Mouse (Mus musculus): ENCODE measurements at regions not wholly inside any gene's neighbourhood (a gene's known extent, or its start where the extent isn't known, plus 50 kb on each side); places are given as distances from the start of the nearest gene placed in this dataset.
A peak's percentile ranks its signal among the peaks of the same experiment; 100 is the strongest.

DNA sequence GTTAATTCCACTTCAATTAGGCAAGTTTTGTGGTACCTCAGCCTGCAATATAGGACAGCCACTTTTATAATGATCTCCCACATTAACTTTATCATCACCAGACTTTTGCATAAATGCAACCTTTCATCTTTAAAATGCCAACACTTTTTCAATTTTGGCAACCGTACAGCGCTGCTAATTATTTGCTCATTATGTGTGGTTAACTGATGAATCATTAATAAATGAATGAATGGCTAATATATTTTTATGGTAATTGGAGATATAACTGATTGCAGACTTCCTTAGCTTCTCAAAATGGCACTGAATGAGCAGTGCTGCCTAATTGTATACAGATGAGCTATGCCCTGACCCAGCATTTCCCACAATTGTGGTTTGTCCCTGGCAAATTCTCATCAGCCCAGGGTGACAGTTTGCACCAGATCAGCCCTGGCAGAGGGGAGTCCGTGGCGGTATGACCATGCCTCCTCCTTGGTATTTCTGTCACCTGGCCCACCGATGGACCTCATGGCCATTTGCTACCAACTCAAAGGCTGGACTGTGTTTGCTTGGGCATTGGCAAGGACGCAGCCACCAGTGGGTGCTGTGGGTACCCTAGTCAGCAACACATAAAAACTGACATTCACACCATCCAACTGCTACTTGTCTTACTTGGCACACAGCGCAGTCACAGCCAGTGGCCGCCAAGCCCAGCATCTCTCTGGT, 173.7 kb upstream of the Lmo4 start:
- no peaks in the 10 kb centered on the region for H3K4me1 ChIP-seq (ENCODE audit: control insufficient read depth, insufficient read depth, low read length)
- DNase-seq, result no peak
- no peak for TF ChIP-seq POLR2A (IDR thresholded peaks at IDR 0.05; ENCODE audit: borderline replicate concordance, extremely low read depth, low read depth, low read length)
- no peak for TF ChIP-seq CTCF (IDR thresholded peaks at IDR 0.05; ENCODE audit: insufficient read depth, low read length)
- 93% methylated on average over 8 of the region's 8 CpGs for WGBS
- H3K4me3 ChIP-seq (replicated peaks; ENCODE audit: extremely low read depth, low read depth, low read length), result no peak overlapping the region

DNA sequence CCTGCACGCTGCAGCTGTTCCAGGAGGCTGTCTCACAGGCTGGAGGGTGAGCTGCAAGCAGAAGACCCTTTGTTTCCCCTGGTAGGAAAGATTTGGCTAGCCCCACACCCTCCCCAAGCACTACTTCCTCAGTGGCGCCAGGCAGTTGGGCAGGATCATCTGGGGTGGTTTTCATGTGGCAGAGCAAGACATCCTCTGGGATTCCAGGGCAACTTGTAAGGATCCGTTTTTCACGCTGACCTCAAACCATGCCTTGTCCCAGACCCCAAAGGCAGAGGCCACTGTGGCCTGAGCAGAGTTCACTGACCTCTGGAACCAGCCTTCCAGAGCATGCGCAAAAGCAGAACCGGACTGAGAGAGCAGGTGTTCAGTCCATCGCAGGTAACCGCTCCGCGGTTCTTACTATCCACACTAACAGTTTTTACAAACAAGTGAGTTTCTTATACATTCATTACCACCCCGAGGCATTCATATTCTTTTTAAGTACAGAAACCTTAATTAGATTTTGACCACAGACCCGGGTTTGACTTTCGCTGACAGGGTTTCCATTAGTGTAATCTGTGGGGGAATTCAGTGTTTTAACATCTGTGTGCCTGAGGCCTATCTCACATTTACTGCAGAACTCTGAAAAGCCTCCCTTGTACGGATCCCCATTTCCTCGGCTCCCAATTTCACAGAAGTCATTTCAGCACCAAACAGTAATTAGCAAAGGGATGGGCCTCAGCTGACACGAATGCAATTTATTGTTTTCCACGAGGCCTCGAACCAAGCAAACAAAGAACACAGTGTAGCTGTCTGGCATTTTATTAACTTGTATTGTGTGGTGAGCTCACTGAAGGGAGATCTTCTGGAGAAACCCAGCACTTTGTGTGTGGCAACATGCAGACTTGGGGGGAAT, 172.9 kb upstream of the Lmo4 start:
- Histone ChIP-seq H3K4me3 (replicated peaks; ENCODE audit: extremely low read depth, low read depth, low read length) (no peak overlapping the region), H3K4me1 (ENCODE audit: control insufficient read depth, insufficient read depth, low read length) (no peaks in the 10 kb centered on the region)
- WGBS, result 77% methylated on average over 18 of the region's 18 CpGs
- DNase-seq, result no peak
- no peak for TF ChIP-seq CTCF (IDR thresholded peaks at IDR 0.05; ENCODE audit: insufficient read depth, low read length)
- no peak for TF ChIP-seq POLR2A (IDR thresholded peaks at IDR 0.05; ENCODE audit: borderline replicate concordance, extremely low read depth, low read depth, low read length)

DNA sequence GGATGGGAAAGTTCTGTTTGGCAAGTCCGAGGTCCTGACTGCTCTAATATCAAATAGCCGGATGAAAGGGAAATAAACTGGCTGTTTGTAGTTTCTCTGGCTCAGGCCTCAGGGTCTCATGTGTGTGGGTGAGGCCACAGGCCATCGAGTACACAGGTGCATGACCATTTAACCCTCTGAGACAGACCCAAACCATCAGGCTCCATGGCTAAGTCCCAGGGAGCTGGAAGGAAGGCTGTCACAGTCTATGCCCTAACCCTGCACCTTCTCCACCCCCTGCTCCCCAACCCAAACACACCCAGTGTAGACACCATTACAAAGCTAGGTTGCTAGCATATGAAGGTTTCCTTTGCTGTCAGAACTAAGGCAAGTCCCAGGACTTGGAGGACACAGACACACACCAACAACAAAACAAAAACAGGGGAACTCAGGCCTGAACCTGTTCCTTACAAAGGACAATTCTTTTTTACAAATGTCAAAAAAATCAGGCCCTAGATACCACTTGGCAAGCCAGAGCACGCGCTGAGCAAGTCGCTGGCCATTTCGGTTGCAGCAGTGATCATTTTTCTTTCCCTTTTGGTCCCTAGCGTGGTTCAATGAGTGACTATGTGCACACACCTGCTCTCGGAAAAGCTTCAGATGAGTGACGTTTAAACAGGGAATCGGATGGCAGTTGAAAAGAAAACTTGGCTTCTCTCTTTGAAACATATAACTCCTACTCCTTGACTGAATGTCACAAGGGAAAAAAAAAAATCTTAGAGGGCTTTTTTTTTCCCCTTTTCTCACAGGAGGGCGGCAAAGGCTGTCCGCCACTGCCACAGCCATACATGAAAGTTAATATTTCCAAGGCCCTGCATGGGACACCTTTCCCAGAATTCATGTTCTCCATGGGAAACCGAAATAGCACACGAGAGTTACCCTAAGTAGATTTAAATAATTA, 171.7 kb upstream of the Lmo4 start:
- 83% methylated on average over 15 of the region's 15 CpGs for WGBS
- Histone ChIP-seq H3K4me3 (replicated peaks; ENCODE audit: extremely low read depth, low read depth, low read length) (no peak overlapping the region), H3K4me1 (ENCODE audit: control insufficient read depth, insufficient read depth, low read length) (no peaks in the 10 kb centered on the region)
- no peak for DNase-seq
- TF ChIP-seq CTCF (IDR thresholded peaks at IDR 0.05; ENCODE audit: insufficient read depth, low read length), result no peak
- no peak for TF ChIP-seq POLR2A (IDR thresholded peaks at IDR 0.05; ENCODE audit: borderline replicate concordance, extremely low read depth, low read depth, low read length)

DNA sequence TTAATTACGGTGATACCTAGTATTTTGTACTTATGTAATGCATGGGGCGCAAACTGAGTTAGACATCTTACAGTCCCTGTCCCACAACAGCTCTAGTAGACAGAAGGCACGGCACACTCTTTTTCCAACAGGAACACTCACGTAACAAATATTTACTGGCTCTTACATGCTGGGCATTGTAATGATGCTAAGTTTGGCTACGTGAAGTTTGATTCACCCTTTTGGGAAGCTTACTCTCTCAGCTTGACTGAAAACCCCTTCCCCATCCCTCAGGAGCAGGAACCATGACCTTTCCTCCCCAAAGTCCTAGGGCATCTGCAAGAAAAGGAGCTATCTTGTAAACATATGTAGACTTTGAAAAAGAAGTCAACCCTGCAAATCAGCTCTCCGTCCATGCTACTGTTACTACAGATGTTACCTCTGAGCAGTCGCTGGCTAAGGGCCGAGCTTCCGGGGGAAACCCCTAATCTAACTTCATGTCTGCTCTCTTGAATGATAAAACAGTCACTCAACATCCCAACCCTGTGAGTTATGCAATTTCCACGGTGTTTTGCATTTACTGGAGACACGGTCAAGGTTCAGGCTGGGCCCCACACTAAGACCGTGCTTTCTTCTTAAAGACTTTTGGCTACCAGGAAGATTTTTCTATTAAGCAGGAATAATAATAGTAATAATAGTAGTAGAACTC, 170.8 kb upstream of the Lmo4 start:
- no peaks in the 10 kb centered on the region for H3K4me1 ChIP-seq (ENCODE audit: control insufficient read depth, insufficient read depth, low read length)
- no peak for DNase-seq
- H3K4me3 ChIP-seq (replicated peaks; ENCODE audit: extremely low read depth, low read depth, low read length), result no peak overlapping the region
- TF ChIP-seq POLR2A (IDR thresholded peaks at IDR 0.05; ENCODE audit: borderline replicate concordance, extremely low read depth, low read depth, low read length) (no peak), CTCF (IDR thresholded peaks at IDR 0.05; ENCODE audit: insufficient read depth, low read length) (no peak)
- WGBS, result 66% methylated on average over 12 of the region's 12 CpGs

DNA sequence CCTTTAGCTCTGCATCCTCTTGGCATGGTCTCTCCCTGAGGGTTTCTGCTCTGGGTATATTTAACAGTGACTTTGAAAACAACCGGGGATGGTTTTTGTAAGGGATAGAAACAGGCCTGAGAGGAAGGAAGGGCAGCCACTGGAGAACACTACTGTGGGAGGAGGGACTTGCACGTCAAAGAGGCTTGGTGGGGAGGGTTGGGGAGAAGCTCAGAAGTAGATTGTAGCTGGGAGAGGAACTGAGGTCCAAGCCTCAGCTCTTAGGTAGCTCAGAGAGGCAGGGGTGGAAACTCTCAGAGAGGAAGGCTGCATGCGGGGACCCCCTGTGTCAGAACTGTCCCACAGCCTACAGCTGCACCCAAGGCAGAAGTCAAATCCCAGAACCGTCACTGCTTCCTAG, 163.3 kb upstream of the Lmo4 start:
- Histone ChIP-seq H3K4me1 (ENCODE audit: control insufficient read depth, insufficient read depth, low read length) (no peaks in the 10 kb centered on the region), H3K4me3 (replicated peaks; ENCODE audit: extremely low read depth, low read depth, low read length) (no peak overlapping the region)
- 58% methylated on average over 4 of the region's 4 CpGs for WGBS
- TF ChIP-seq CTCF (IDR thresholded peaks at IDR 0.05; ENCODE audit: insufficient read depth, low read length) (no peak), POLR2A (IDR thresholded peaks at IDR 0.05; ENCODE audit: borderline replicate concordance, extremely low read depth, low read depth, low read length) (no peak)
- no peak for DNase-seq

DNA sequence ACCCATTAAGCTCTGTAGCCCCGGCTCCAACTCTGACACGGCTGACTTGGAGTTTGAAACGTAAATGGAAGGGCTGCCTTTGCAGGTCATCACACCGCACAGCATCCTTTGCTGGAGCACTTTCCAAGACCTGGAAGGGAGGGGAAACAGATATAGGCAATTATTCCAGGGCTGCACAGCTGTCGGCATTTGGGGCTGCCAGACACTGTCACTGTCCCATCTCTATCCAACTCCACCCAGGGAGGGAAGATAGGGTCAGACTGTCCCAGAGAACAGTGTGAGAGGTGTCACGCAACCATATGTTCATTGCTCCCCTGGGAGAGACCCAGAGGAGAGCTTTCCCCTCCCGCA, 162.7 kb upstream of the Lmo4 start:
- Histone ChIP-seq H3K4me3 (replicated peaks; ENCODE audit: extremely low read depth, low read depth, low read length) (no peak overlapping the region), H3K4me1 (ENCODE audit: control insufficient read depth, insufficient read depth, low read length) (no peaks in the 10 kb centered on the region)
- DNase-seq, result no peak
- 33% methylated on average over 7 of the region's 7 CpGs for WGBS
- TF ChIP-seq CTCF (IDR thresholded peaks at IDR 0.05; ENCODE audit: insufficient read depth, low read length), result no peak
- no peak for TF ChIP-seq POLR2A (IDR thresholded peaks at IDR 0.05; ENCODE audit: borderline replicate concordance, extremely low read depth, low read depth, low read length)

DNA sequence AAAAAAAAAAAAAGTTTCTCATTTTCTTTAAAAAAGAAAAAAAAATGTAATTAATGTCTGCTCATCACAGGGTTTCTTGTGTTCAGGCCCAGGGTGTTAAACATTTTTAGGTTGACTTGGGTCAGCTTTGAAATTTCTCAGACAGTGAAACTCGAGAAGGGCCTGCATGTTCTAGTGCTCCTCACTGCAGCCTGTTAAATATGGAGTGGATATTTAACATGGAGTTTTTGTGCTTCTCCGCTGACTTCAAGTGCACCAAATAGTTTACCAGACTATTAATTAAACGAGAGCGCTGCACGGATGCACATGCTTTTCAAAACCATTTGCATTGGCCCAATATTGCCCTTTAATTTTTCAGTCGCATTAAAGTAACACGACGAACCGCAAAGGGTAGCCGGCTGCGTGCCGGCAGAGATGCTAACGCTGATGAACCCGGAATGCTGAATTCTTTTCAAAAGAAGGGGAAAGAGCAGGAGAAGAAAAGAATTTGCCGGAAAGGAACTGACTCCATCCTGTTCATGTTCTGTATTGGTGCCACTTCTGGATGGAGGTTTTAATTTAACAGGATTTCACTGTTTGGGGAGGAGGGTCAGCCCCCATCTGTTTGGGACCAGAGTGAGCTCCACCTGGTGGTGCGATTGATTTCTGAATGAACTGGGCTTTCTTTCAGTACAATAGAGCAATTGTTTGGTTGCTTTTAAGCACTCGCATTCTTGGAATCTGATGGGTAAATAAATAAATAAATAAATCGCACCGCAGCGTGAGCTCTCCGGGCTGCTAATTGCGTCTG, 162.2 kb upstream of the Lmo4 start:
- TF ChIP-seq CTCF (IDR thresholded peaks at IDR 0.05; ENCODE audit: insufficient read depth, low read length) (0 out of 2 replicates have a peak, but pooled peaks have one; percentile 20), POLR2A (IDR thresholded peaks at IDR 0.05; ENCODE audit: borderline replicate concordance, extremely low read depth, low read depth, low read length) (no peak)
- 33% methylated on average over 22 of the region's 22 CpGs for WGBS
- DNase-seq, result no peak
- Histone ChIP-seq H3K4me3 (replicated peaks; ENCODE audit: extremely low read depth, low read depth, low read length) (no peak overlapping the region), H3K4me1 (ENCODE audit: control insufficient read depth, insufficient read depth, low read length) (no peaks in the 10 kb centered on the region)

DNA sequence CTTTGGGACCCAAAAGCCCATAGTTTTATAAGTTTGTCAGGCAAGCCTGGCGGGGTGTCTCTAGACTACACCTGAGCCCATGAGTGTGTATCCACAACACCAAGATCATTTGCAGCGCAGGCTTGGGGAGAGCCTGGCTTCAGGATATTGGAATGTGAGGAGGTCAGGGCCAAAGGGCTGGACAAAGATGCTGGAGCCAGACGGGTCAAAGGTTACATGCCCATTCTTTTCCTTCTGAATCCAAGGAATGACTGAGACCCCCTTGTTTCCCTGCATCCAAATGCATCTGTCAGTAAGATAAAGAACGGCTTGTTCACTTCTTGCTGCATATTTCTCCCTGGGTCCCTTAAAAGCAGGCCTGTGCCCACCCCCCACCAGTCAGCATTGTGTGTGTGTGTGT, 160.9 kb upstream of the Lmo4 start:
- TF ChIP-seq POLR2A (IDR thresholded peaks at IDR 0.05; ENCODE audit: borderline replicate concordance, extremely low read depth, low read depth, low read length) (no peak), CTCF (IDR thresholded peaks at IDR 0.05; ENCODE audit: insufficient read depth, low read length) (no peak)
- Histone ChIP-seq H3K4me1 (ENCODE audit: control insufficient read depth, insufficient read depth, low read length) (no peaks in the 10 kb centered on the region), H3K4me3 (replicated peaks; ENCODE audit: extremely low read depth, low read depth, low read length) (no peak overlapping the region)
- no peak for DNase-seq
- WGBS, result 93% methylated on average over 4 of the region's 4 CpGs
